Mouse (Mus musculus): ENCODE data around the gene Tor1a. TPM values are rescaled to one million over a fixed set of nuclear protein-coding genes. Genes with fewer than 3 reads are reported as not detected.

The Tor1a gene
- 50.5 and 56.3 TPM in 2 replicates for polyA plus RNA-seq (2012; rRNA removed)

DNA sequence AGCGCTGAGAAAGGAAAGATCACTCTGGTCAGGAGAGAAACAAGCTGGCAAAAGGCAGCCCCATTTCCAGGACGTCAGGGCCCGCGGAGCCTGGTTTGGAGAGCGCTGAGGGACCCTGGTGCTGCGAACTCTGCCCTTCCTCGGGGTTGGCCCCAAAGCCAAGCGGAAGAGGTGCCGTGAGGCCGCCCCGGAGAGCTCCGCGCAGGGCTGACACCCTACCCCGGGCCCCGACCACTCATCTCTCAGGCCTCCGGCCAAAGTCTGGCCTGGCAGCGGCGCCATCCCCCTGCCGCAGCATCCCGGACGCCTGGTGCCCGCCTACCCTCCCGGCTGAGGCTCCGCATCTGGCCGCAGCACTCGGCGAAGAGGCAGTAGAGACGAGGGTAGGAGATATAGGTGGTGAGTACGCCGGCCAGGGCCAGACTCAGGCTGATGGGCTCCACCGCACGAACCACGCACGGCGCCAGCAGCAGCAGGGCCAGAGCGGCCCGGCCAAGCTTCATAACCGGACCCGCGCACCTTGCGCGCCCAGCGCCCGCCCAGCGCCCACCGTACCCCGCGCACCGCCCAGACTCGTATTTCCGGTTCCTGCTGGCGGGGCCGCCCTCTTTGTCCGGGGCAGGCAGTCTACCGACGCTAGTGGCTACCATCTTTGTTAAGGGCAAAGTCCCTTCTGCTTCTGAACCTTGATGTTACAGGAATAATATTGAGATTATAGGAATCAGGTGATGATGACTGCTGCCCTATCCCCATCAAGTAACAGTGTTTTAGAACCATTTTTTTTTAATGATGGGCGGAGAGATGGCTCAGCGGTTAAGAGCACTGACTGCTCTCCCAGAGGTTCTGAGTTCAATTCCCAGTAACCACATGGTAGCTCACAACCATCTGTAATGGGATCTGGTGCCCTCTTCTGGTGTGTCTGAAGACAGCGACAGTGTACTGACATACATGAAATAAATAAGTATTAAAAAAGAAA lies at the start of gene Tor1a:
TSS of gene Tor1a (minus strand) at position 582 of the 976 bp plus-strand sequence.
- peak; percentile 90 to 91 for DNase-seq
- Histone ChIP-seq H3K4me3 (replicated peaks; ENCODE audit: insufficient read depth, low read depth, low read length) (peak within 1 kb of the TSS; percentile 59), H3K4me1 (ENCODE audit: control insufficient read depth, insufficient read depth, low read length) (peaks cover 8% of the 10 kb centered on the region; the same call in 1 of the 2 replicates), H3K27me3 (ENCODE audit: control insufficient read depth, insufficient read depth, low read length) (no peaks in the 10 kb centered on the region), H3K27ac (ENCODE audit: insufficient read depth, low read length) (peak within 1 kb of the TSS; percentile 8)
- TF ChIP-seq POLR2A (IDR thresholded peaks at IDR 0.05; ENCODE audit: borderline replicate concordance, insufficient read depth, low read length) (peak; percentile 78), CTCF (IDR thresholded peaks at IDR 0.05; ENCODE audit: borderline replicate concordance, insufficient read depth, low read depth, low read length) (no peak)
- WGBS = 2% methylated on average over 59 of the region's 59 CpGs

DNA sequence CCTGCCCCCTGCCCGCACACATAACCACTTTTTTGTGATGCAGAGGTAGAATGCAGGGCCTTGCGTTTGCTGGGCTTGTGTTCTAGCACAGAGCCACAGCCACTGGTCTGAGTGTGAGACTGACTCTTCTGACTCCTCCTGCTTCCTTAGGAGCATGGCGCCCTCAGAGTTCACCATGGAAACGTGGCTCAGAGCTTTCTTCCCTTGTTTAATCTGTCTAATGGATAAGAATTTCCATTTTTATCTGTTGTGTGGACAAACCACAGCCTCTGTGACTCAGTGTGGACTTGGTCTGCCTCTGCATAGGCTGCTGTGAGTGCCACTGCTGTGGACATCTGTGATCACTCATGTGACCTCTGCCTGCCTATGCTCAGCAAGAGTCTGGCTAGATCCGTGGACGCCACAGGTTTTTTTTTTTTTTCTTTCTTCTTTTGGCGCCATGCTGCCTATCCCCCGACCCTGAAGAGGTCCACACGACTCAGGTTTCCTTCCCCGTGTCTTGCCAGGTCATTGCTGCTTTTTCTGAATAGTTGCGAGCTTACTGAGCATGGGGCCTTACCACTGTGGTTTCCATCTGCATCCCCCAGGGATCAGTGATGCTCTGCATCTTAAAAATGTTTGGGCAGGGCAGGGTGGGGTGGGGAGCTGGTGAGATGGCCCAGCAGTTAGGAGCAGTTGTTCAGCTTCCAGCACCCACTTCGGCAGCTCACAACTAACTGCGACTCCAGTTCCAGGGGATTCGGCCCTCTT lies 45.8 kb upstream of the Tor1a start:
- TF ChIP-seq CTCF (IDR thresholded peaks at IDR 0.05; ENCODE audit: borderline replicate concordance, insufficient read depth, low read depth, low read length) (no peak), POLR2A (IDR thresholded peaks at IDR 0.05; ENCODE audit: borderline replicate concordance, insufficient read depth, low read length) (no peak)
- H3K4me3 ChIP-seq (replicated peaks; ENCODE audit: insufficient read depth, low read depth, low read length) = no peak overlapping the region
- no peak overlapping the region for H3K27ac ChIP-seq (ENCODE audit: insufficient read depth, low read length)
- peaks cover 25% of the 10 kb centered on the region for H3K4me1 ChIP-seq (ENCODE audit: control insufficient read depth, insufficient read depth, low read length)
- DNase-seq = no peak
- no peaks in the 10 kb centered on the region for H3K27me3 ChIP-seq (ENCODE audit: control insufficient read depth, insufficient read depth, low read length)
- 75% methylated on average over 14 of the region's 14 CpGs for WGBS

DNA sequence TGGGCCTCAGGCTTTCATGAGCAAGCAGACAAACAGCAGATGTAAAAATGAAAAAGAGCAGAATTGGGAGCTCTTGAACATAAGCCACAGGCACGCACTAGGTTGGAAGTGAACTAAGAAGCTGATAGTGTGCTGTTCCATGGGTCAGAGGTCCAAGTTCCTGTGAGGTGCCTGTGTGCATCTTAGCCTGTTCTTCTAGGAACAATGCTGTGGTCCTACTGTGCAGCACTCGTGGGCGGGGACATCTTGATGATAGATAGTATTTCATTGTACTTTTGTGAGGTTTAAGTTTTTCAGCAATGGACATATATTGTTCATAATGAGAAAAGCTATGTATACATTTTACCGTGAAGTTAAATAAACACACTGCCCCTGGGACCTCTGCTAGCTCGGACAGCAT lies 39.5 kb upstream of the Tor1a start:
- Histone ChIP-seq H3K27ac (ENCODE audit: insufficient read depth, low read length) (no peak overlapping the region), H3K27me3 (ENCODE audit: control insufficient read depth, insufficient read depth, low read length) (no peaks in the 10 kb centered on the region), H3K4me1 (ENCODE audit: control insufficient read depth, insufficient read depth, low read length) (peaks cover 8% of the 10 kb centered on the region; the same call in 1 of the 2 replicates), H3K4me3 (replicated peaks; ENCODE audit: insufficient read depth, low read depth, low read length) (no peak overlapping the region)
- no peak for DNase-seq
- WGBS = 92% methylated on average over 5 of the region's 5 CpGs
- no peak for TF ChIP-seq CTCF (IDR thresholded peaks at IDR 0.05; ENCODE audit: borderline replicate concordance, insufficient read depth, low read depth, low read length)
- TF ChIP-seq POLR2A (IDR thresholded peaks at IDR 0.05; ENCODE audit: borderline replicate concordance, insufficient read depth, low read length) = no peak

DNA sequence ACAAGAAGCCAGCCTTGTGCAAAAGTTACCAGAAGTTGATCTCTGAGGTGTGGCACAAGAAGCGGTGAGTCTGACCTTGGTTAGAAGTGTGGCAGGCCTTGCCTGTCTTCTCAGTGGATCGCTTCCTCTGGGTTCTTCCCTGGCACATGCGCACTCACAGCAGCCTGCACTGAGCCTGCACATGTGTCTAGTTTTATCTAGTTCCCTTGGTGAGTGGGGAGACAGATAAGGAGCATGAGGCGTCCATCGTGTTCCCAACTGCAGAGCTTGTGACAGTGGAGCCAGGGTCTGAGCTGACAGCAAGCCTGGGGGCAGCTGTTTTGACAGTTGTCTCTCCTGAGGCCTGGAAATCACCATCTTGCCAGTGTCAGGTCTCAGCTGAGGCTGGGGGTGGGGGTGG lies 38.7 kb upstream of the Tor1a start:
- TF ChIP-seq POLR2A (IDR thresholded peaks at IDR 0.05; ENCODE audit: borderline replicate concordance, insufficient read depth, low read length) = no peak
- TF ChIP-seq CTCF (IDR thresholded peaks at IDR 0.05; ENCODE audit: borderline replicate concordance, insufficient read depth, low read depth, low read length) = no peak
- no peak for DNase-seq
- no peaks in the 10 kb centered on the region for H3K27me3 ChIP-seq (ENCODE audit: control insufficient read depth, insufficient read depth, low read length)

DNA sequence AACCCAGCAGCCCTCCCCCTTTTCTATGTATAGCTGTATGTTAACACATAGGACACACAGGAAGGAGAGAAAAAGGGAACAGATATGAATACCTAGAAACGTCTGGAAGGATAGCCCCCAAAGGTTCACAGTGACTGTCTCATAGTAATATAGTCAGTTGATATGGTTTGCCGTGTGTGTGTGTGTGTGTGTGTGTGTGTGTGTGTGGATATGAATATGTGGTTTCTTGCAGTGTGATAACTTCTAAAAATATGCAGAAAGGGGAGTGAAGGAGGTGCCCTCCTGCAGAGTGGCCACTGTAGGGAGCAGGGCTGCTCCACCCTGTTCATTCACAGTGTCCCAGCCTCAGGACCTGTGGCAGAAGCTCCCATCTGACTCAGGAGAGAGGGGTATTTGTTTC lies 37.7 kb upstream of the Tor1a start:
- 84% methylated on average over 2 of the region's 2 CpGs for WGBS
- H3K27me3 ChIP-seq (ENCODE audit: control insufficient read depth, insufficient read depth, low read length) = no peaks in the 10 kb centered on the region

More for the DNA sequence above, 38.7 kb upstream of the Tor1a start:
- peaks cover 8% of the 10 kb centered on the region; the same call in 1 of the 2 replicates for H3K4me1 ChIP-seq (ENCODE audit: control insufficient read depth, insufficient read depth, low read length)
- WGBS = 85% methylated on average over 5 of the region's 5 CpGs
- H3K4me3 ChIP-seq (replicated peaks; ENCODE audit: insufficient read depth, low read depth, low read length) = no peak overlapping the region
- no peak overlapping the region for H3K27ac ChIP-seq (ENCODE audit: insufficient read depth, low read length)

DNA sequence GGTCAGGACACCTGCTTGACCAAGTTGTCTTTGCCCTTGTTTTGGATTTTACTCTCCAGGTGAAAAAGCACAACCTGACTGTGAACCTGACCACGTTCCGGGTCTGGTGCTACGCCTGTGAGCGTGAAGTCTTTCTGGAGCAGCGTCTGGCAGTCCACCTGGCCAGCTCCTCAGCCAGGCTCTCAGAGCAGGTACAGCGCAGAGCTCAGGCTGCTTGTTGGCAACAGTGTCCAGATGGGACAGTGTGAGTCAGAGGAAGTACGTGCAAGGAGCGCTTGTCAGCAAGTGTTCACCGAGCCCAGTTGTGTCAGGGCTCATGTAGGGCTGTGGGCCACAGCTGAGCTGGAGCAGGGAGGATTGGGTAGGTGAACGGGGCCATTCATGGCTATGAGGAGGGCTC lies 35.1 kb upstream of the Tor1a start:
- WGBS = 68% methylated on average over 10 of the region's 10 CpGs
- peak; percentile 63 to 77 for DNase-seq

More for the DNA sequence above, 37.7 kb upstream of the Tor1a start:
- H3K4me3 ChIP-seq (replicated peaks; ENCODE audit: insufficient read depth, low read depth, low read length) = no peak overlapping the region
- peaks cover 8% of the 10 kb centered on the region; the same call in 1 of the 2 replicates for H3K4me1 ChIP-seq (ENCODE audit: control insufficient read depth, insufficient read depth, low read length)
- DNase-seq = no peak
- H3K27ac ChIP-seq (ENCODE audit: insufficient read depth, low read length) = no peak overlapping the region
- TF ChIP-seq CTCF (IDR thresholded peaks at IDR 0.05; ENCODE audit: borderline replicate concordance, insufficient read depth, low read depth, low read length) (no peak), POLR2A (IDR thresholded peaks at IDR 0.05; ENCODE audit: borderline replicate concordance, insufficient read depth, low read length) (no peak)

DNA sequence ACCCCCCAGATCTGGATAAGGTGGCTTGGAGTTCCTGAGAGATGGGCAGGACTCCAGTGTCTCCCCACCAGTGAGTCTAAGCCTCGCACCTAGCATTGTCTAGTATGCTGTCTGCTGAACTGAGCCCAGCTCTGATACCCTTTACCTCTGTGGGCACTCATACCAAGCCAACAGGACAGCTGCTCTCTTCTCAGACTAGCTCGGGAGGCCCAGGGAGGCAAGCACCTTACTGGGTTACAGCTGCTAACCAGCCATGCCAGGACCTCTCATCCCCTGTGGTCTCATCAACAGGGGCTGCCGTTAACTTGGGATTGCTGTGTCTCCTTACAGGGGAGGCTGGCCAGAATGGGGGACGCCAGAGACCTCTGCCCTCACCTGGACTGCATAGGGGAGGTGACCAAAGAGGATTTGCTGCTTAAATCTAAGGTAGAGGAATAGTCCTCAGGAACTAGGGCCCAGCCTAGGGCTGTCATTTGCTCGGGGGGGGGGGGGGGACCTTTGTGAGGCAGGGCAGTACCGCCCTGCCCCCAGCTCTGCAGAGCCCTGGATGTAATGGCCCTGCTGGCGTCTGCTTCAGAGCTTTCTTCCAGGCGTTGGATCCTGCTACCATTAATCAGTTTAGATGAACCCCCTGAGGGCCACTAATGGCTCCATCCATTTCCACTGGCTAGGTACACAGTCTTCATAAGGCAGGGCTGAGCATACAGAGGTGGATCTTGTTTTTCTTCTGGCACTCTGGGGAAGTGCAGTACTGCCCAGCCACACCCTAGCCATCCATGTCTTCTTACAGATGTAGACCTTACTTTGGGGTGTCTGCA lies 30.9 kb upstream of the Tor1a start:
- DNase-seq = no peak
- 56% methylated on average over 8 of the region's 8 CpGs for WGBS
- H3K27me3 ChIP-seq (ENCODE audit: control insufficient read depth, insufficient read depth, low read length) = no peaks in the 10 kb centered on the region
- no peak overlapping the region for H3K4me3 ChIP-seq (replicated peaks; ENCODE audit: insufficient read depth, low read depth, low read length)
- no peak overlapping the region for H3K27ac ChIP-seq (ENCODE audit: insufficient read depth, low read length)
- no peak for TF ChIP-seq POLR2A (IDR thresholded peaks at IDR 0.05; ENCODE audit: borderline replicate concordance, insufficient read depth, low read length)
- no peak for TF ChIP-seq CTCF (IDR thresholded peaks at IDR 0.05; ENCODE audit: borderline replicate concordance, insufficient read depth, low read depth, low read length)
- H3K4me1 ChIP-seq (ENCODE audit: control insufficient read depth, insufficient read depth, low read length) = peaks cover 26% of the 10 kb centered on the region

More for the DNA sequence above, 35.1 kb upstream of the Tor1a start:
- H3K4me3 ChIP-seq (replicated peaks; ENCODE audit: insufficient read depth, low read depth, low read length) = no peak overlapping the region
- TF ChIP-seq CTCF (IDR thresholded peaks at IDR 0.05; ENCODE audit: borderline replicate concordance, insufficient read depth, low read depth, low read length) = no peak
- no peak for TF ChIP-seq POLR2A (IDR thresholded peaks at IDR 0.05; ENCODE audit: borderline replicate concordance, insufficient read depth, low read length)
- H3K27ac ChIP-seq (ENCODE audit: insufficient read depth, low read length) = no peak overlapping the region
- H3K27me3 ChIP-seq (ENCODE audit: control insufficient read depth, insufficient read depth, low read length) = no peaks in the 10 kb centered on the region
- H3K4me1 ChIP-seq (ENCODE audit: control insufficient read depth, insufficient read depth, low read length) = peaks cover 8% of the 10 kb centered on the region
